Mouse (Mus musculus): Measurements from ENCODE around the gene Dnajc8. TPM values are rescaled to one million over a fixed set of nuclear protein-coding genes. Genes with fewer than 3 reads are reported as not detected.
"Not testable (repeated sequence)": the region's sequence is repeated elsewhere in the genome, so short reads cannot be mapped to it uniquely, and the experiment has no call there.

Dnajc8 gene
- total and polyA plus RNA-seq, 3 experiments = 110 to 246 TPM; not detected in 1

- Histone ChIP-seq H3K36me3 (ENCODE audit: control insufficient read depth in 1 of 2, insufficient read depth in 2 of 2, low read length in 2 of 2) (no peaks in the 10 kb centered on the region), H3K79me2 (ENCODE audit: control insufficient read depth, insufficient read depth, low read length, poor library complexity) (no peaks in the 10 kb centered on the region), H3K9ac (ENCODE audit: control insufficient read depth, low read depth, low read length, poor library complexity, severe bottlenecking) (no peak overlapping the region), H3K27me3 (ENCODE audit: control insufficient read depth in 1 of 2, insufficient read depth in 2 of 2, low read length in 2 of 2) (no peaks in the 10 kb centered on the region), H3K9me3 (replicated peaks; ENCODE audit: insufficient read depth, low read length) (no peaks in the 10 kb centered on the region), H3K4me1 (ENCODE audit: control insufficient read depth in 1 of 2, insufficient read depth in 2 of 2, low read length in 2 of 2) (0 out of 4 replicates have a peak, but pooled peaks cover 0 to 7% of the 10 kb centered on the region in 2 experiments), H3K27ac (ENCODE audit: control insufficient read depth, low read depth, low read length) (no peak overlapping the region), H3K4me3 (ENCODE audit: control insufficient read depth in 1 of 2, insufficient read depth in 1 of 2, low read depth in 2 of 2, low read length in 2 of 2) (no peak overlapping the region)
- no peak for TF ChIP-seq RAD21 (IDR thresholded peaks at IDR 0.05; ENCODE audit: low read depth, low read length)
- no peak for TF ChIP-seq MYB (IDR thresholded peaks at IDR 0.05; ENCODE audit: low read depth, low read length)
- peak in 2 of 3 experiments; percentile 12 to 39; a peak in 3 of 6 replicates for TF ChIP-seq CTCF (IDR thresholded peaks at IDR 0.05 in 2 of 3, conservative IDR thresholded peaks at IDR 0.05 in 1 of 3; ENCODE audit: control insufficient read depth in 1 of 3, insufficient read depth in 1 of 3, low read depth in 2 of 3, low read length in 3 of 3, poor library complexity in 1 of 3, severe bottlenecking in 1 of 3)
- no peak for DNase-seq (ENCODE audit: low read depth, low spot score)
Measured at GRCm38 (mm10) chr4:132598861-132599260, 63.5 kb downstream of the Dnajc8 start.

- H3K27ac ChIP-seq (ENCODE audit: control insufficient read depth, low read depth, low read length) = no peak overlapping the region
- no peak for TF ChIP-seq MYC (IDR thresholded peaks at IDR 0.05; ENCODE audit: low read depth, low read length)
- TF ChIP-seq BHLHE40 (IDR thresholded peaks at IDR 0.05; ENCODE audit: borderline replicate concordance, low read depth, low read length) = no peak
- TF ChIP-seq USF1 (IDR thresholded peaks at IDR 0.05; ENCODE audit: low read depth, low read length) = no peak
Measured at GRCm38 (mm10) chr4:132599764-132600163, 64.4 kb downstream of the Dnajc8 start.

DNA sequence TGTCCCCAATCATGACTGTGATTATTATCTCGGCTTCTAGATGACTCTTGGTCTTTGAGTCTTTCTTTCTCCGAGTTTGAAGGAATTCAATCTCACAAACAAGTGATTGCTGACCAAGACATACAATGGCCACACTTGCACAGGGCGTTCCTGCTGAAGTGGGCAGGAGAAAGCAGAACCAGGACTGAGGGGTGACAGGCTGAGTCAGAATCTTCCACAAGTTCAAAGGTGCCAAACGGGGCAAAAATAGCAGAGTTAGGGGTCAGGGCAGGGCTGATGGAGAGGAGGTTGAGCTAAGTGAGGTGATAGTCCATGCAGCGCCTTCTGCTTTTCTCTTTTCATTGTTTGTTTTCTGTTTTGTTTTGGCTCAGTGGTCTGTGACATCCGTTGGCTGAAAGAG is 65.1 kb downstream of the Dnajc8 start:
- H3K9me3 ChIP-seq (replicated peaks; ENCODE audit: insufficient read depth, low read length) = no peaks in the 10 kb centered on the region
- H3K27ac ChIP-seq (ENCODE audit: control insufficient read depth, low read depth, low read length) = no peak overlapping the region

More at GRCm38 (mm10) chr4:132599764-132600163, 64.4 kb downstream of the Dnajc8 start:
- no peaks in the 10 kb centered on the region for H3K27me3 ChIP-seq (ENCODE audit: control insufficient read depth in 1 of 2, insufficient read depth in 2 of 2, low read length in 2 of 2)
- no peaks in the 10 kb centered on the region for H3K79me2 ChIP-seq (ENCODE audit: control insufficient read depth, insufficient read depth, low read length, poor library complexity)
- H3K4me3 ChIP-seq (ENCODE audit: control insufficient read depth in 1 of 2, insufficient read depth in 1 of 2, low read depth in 2 of 2, low read length in 2 of 2) = no peak overlapping the region
- H3K36me3 ChIP-seq (ENCODE audit: control insufficient read depth in 1 of 2, insufficient read depth in 2 of 2, low read length in 2 of 2) = no peaks in the 10 kb centered on the region
- DNase-seq (ENCODE audit: low read depth, low spot score) = no peak
- 0 out of 4 replicates have a peak, but pooled peaks cover 0 to 7% of the 10 kb centered on the region in 2 experiments for H3K4me1 ChIP-seq (ENCODE audit: control insufficient read depth in 1 of 2, insufficient read depth in 2 of 2, low read length in 2 of 2)
- H3K9me3 ChIP-seq (replicated peaks; ENCODE audit: insufficient read depth, low read length) = no peaks in the 10 kb centered on the region
- H3K9ac ChIP-seq (ENCODE audit: control insufficient read depth, low read depth, low read length, poor library complexity, severe bottlenecking) = no peak overlapping the region

DNA sequence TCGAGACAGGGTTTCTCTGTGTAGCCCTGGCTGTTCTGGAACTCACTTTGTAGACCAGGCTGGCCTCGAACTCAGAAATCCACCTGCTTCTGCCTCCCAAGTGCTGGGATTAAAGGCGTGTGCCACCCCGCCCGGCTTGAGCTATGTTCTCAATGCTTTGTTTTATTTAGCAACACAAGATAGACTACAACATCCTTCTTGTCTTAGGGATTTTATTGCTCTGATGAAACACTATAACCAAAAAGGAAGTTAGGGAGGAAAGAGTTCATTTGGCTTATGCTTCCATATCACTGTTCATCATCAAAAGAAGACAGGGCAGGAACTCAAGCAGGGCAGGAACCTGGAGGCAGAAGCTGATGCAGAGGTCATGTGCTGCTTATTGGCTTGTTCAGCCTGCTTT is 65.9 kb downstream of the Dnajc8 start:
- not testable (repeated sequence) for H3K9me3 ChIP-seq (replicated peaks; ENCODE audit: insufficient read depth, low read length); H3K36me3 ChIP-seq (ENCODE audit: control insufficient read depth in 1 of 2, insufficient read depth in 2 of 2, low read length in 2 of 2); DNase-seq (ENCODE audit: low read depth, low spot score); H3K27me3 ChIP-seq (ENCODE audit: control insufficient read depth in 1 of 2, insufficient read depth in 2 of 2, low read length in 2 of 2); H3K9ac ChIP-seq (ENCODE audit: control insufficient read depth, low read depth, low read length, poor library complexity, severe bottlenecking); H3K4me3 ChIP-seq (ENCODE audit: control insufficient read depth in 1 of 2, insufficient read depth in 1 of 2, low read depth in 2 of 2, low read length in 2 of 2); H3K79me2 ChIP-seq (ENCODE audit: control insufficient read depth, insufficient read depth, low read length, poor library complexity); H3K27ac ChIP-seq (ENCODE audit: control insufficient read depth, low read depth, low read length)
- peaks cover 6 to 15% of the 10 kb centered on the region in 2 experiments for H3K4me1 ChIP-seq (ENCODE audit: control insufficient read depth in 1 of 2, insufficient read depth in 2 of 2, low read length in 2 of 2)

More for the DNA sequence above, 65.1 kb downstream of the Dnajc8 start:
- Histone ChIP-seq H3K27me3 (ENCODE audit: control insufficient read depth in 1 of 2, insufficient read depth in 2 of 2, low read length in 2 of 2) (no peaks in the 10 kb centered on the region), H3K4me3 (ENCODE audit: control insufficient read depth in 1 of 2, insufficient read depth in 1 of 2, low read depth in 2 of 2, low read length in 2 of 2) (no peak overlapping the region), H3K9ac (ENCODE audit: control insufficient read depth, low read depth, low read length, poor library complexity, severe bottlenecking) (no peak overlapping the region), H3K36me3 (ENCODE audit: control insufficient read depth in 1 of 2, insufficient read depth in 2 of 2, low read length in 2 of 2) (no peaks in the 10 kb centered on the region), H3K4me1 (ENCODE audit: control insufficient read depth in 1 of 2, insufficient read depth in 2 of 2, low read length in 2 of 2) (peaks cover under 1 to 8% of the 10 kb centered on the region in 2 experiments; a peak in 3 of 4 replicates), H3K79me2 (ENCODE audit: control insufficient read depth, insufficient read depth, low read length, poor library complexity) (no peaks in the 10 kb centered on the region)
- TF ChIP-seq BHLHE40 (IDR thresholded peaks at IDR 0.05; ENCODE audit: borderline replicate concordance, low read depth, low read length) = no peak
- TF ChIP-seq NELFE (IDR thresholded peaks at IDR 0.05; ENCODE audit: low read depth, low read length) = no peak
- TF ChIP-seq CHD1 (IDR thresholded peaks at IDR 0.05; ENCODE audit: low read depth, low read length) = no peak
- no peak for TF ChIP-seq E2F4 (IDR thresholded peaks at IDR 0.05; ENCODE audit: borderline replicate concordance, low read depth, low read length)
- no peak for TF ChIP-seq ZMIZ1 (IDR thresholded peaks at IDR 0.05; ENCODE audit: low read depth, low read length)
- TF ChIP-seq RCOR1 (IDR thresholded peaks at IDR 0.05; ENCODE audit: low read depth, low read length) = no peak
- TF ChIP-seq TAL1 (IDR thresholded peaks at IDR 0.05; ENCODE audit: low read length) = no peak
- TF ChIP-seq HCFC1 (IDR thresholded peaks at IDR 0.05; ENCODE audit: low read depth, low read length) = no peak
- TF ChIP-seq MYC (IDR thresholded peaks at IDR 0.05; ENCODE audit: low read depth, low read length) = no peak
- TF ChIP-seq SIN3A (IDR thresholded peaks at IDR 0.05; ENCODE audit: low read length) = no peak
- TF ChIP-seq MAFK (IDR thresholded peaks at IDR 0.05; ENCODE audit: borderline replicate concordance, low read depth, low read length) = no peak
- no peak for TF ChIP-seq POLR2AphosphoS2 (IDR thresholded peaks at IDR 0.05; ENCODE audit: low read length)
- TF ChIP-seq MAX (IDR thresholded peaks at IDR 0.05; ENCODE audit: low read length) = no peak
- no peak for TF ChIP-seq ZKSCAN1 (IDR thresholded peaks at IDR 0.05; ENCODE audit: low read depth, low read length)
- no peak for TF ChIP-seq POLR2AphosphoS5 (IDR thresholded peaks at IDR 0.05; ENCODE audit: borderline replicate concordance, low read depth, low read length)
- TF ChIP-seq ELF1 (IDR thresholded peaks at IDR 0.05; ENCODE audit: low read depth, low read length) = no peak
- TF ChIP-seq UBTF (IDR thresholded peaks at IDR 0.05; ENCODE audit: borderline replicate concordance, insufficient read depth, low read depth, low read length) = no peak
- TF ChIP-seq MYB (IDR thresholded peaks at IDR 0.05; ENCODE audit: low read depth, low read length) = no peak
- no peak for DNase-seq (ENCODE audit: low read depth, low spot score)
